Mouse (Mus musculus): ENCODE measurements around the gene F10. TPM values are rescaled to one million over a fixed set of nuclear protein-coding genes. Genes with fewer than 3 reads are reported as not detected.
A peak's percentile ranks its signal among the peaks of the same experiment; 100 is the strongest.
"Not testable (repeated sequence)": the region's sequence is repeated elsewhere in the genome, so short reads cannot be mapped to it uniquely, and the experiment has no call there.

Gene F10
- polyA plus RNA-seq, 1 experiment from 2014 or later: 0.49 TPM

- Histone ChIP-seq H3K4me3 (replicated peaks) (no peak within 1 kb of the TSS), H3K4me2 (no peak within 1 kb of the TSS), H3K9me3 (no peaks in the 10 kb centered on the region), H3K4me1 (replicated peaks) (no peaks in the 10 kb centered on the region), H3K36me3 (no peaks in the 10 kb centered on the region), H3K9ac (replicated peaks) (no peak within 1 kb of the TSS), H3K27ac (no peak within 1 kb of the TSS), H3K27me3 (no peaks in the 10 kb centered on the region)
- no peak for ATAC-seq (ENCODE audit: insufficient number of reproducible peaks, insufficient read depth, low FRiP score, low TSS enrichment, low read depth)
- WGBS: 74% methylated on average over 17 of the region's 17 CpGs
Measured at GRCm38 (mm10) chr8:13060441-13061150, 23.5 kb downstream of the F10 start, which contains the start of gene Proz. TSS of gene Proz (plus strand) at chr8:13060914.

DNA sequence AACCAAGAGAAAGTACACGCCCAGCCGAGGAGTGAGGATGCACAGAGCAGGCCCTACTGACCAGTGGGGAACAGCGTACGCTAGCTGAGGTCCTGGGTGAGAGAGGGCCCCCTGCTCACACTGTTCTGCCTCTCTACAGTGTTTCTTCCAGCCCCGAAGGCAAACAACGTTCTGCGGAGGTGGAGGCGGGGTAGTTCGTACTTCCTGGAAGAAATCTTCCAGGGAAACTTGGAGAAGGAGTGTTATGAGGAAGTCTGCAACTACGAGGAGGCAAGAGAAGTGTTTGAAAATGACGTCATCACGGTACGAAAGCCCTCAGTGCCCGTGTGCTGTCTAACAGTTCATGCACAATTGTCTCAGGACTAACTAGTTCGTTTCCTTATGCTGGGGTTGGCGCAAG, 26.0 kb downstream of the F10 start:
- ATAC-seq (ENCODE audit: insufficient number of reproducible peaks, insufficient read depth, low FRiP score, low TSS enrichment, low read depth): no peak

GRCm38 (mm10) chr8:13073255-13073654, 36.1 kb downstream of the F10 start:
- Histone ChIP-seq H3K9me3 (no peaks in the 10 kb centered on the region), H3K27me3 (no peaks in the 10 kb centered on the region), H3K27ac (no peak overlapping the region), H3K4me1 (replicated peaks) (no peaks in the 10 kb centered on the region), H3K9ac (replicated peaks) (no peak overlapping the region), H3K36me3 (peaks cover 57% of the 10 kb centered on the region), H3K4me2 (no peak overlapping the region), H3K4me3 (replicated peaks) (no peak overlapping the region)
- no peak for ATAC-seq (ENCODE audit: insufficient number of reproducible peaks, insufficient read depth, low FRiP score, low TSS enrichment, low read depth)
- WGBS: 89% methylated on average over 11 of the region's 11 CpGs

More for the DNA sequence above, 26.0 kb downstream of the F10 start:
- WGBS: 78% methylated on average over 16 of the region's 16 CpGs
- H3K9me3 ChIP-seq: no peaks in the 10 kb centered on the region
- no peak overlapping the region for H3K4me3 ChIP-seq (replicated peaks)
- no peak overlapping the region for H3K27ac ChIP-seq
- no peaks in the 10 kb centered on the region for H3K36me3 ChIP-seq
- H3K9ac ChIP-seq (replicated peaks): no peak overlapping the region
- no peak overlapping the region for H3K4me2 ChIP-seq
- no peaks in the 10 kb centered on the region for H3K4me1 ChIP-seq (replicated peaks)
- no peaks in the 10 kb centered on the region for H3K27me3 ChIP-seq

GRCm38 (mm10) chr8:13075044-13075443, 37.9 kb downstream of the F10 start:
- no peaks in the 10 kb centered on the region for H3K9me3 ChIP-seq
- no peak overlapping the region for H3K4me3 ChIP-seq (replicated peaks)
- no peaks in the 10 kb centered on the region for H3K27me3 ChIP-seq
- peaks cover 75% of the 10 kb centered on the region for H3K36me3 ChIP-seq
- H3K4me1 ChIP-seq (replicated peaks): no peaks in the 10 kb centered on the region
- no peak overlapping the region for H3K27ac ChIP-seq
- H3K4me2 ChIP-seq: no peak overlapping the region
- H3K9ac ChIP-seq (replicated peaks): no peak overlapping the region
- 95% methylated on average over 8 of the region's 8 CpGs for WGBS
- no peak for ATAC-seq (ENCODE audit: insufficient number of reproducible peaks, insufficient read depth, low FRiP score, low TSS enrichment, low read depth)

DNA sequence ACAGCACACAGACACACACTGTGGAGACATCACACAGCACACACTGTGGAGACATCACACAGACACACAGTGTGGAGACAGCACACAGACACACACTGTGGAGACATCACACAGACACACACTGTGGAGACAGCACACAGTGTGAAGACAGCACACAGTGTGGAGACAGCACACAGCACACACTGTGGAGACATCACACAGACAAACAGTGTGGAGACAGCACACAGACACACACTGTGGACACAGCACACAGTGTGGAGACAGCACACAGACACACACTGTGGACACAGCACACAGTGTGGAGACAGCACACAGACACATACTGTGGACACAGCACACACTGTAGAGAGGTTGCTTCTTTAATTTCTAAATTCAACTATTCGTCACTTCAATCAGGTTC, 38.5 kb downstream of the F10 start:
- H3K4me3 ChIP-seq (replicated peaks); H3K9ac ChIP-seq (replicated peaks); H3K27ac ChIP-seq; ATAC-seq (ENCODE audit: insufficient number of reproducible peaks, insufficient read depth, low FRiP score, low TSS enrichment, low read depth); H3K4me2 ChIP-seq; H3K4me1 ChIP-seq (replicated peaks); H3K27me3 ChIP-seq; H3K9me3 ChIP-seq: not testable (repeated sequence)
- H3K36me3 ChIP-seq: peaks cover 81% of the 10 kb centered on the region
- WGBS: 95% methylated on average over 1 of the region's 1 CpGs

DNA sequence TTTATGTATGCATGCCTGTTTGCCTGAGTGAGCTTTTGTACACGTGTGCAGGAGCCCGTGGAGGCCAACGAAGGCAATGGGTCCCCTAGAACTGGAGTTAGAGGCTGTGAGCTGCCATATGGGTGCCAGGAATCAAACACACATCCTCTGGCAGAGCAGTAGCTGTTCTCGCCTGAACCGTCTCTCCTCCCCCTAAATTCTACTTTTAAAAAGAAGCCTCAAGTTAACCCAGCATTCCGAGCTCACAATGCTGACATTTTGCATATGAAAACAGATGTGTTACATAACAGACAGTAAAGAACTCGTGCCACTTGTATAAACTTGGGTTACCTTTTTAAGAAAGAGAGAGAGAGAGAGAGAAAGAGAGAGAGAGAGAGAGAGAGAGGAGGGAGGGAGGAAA, 40.4 kb downstream of the F10 start:
- no peaks in the 10 kb centered on the region for H3K9me3 ChIP-seq
- WGBS: 87% methylated on average over 7 of the region's 7 CpGs
- no peak for ATAC-seq (ENCODE audit: insufficient number of reproducible peaks, insufficient read depth, low FRiP score, low TSS enrichment, low read depth)

GRCm38 (mm10) chr8:13104691-13105086, 67.6 kb downstream of the F10 start:
- peak overlapping the region; percentile 96 for H3K4me3 ChIP-seq (replicated peaks)
- peak; percentile 73 for ATAC-seq (ENCODE audit: insufficient number of reproducible peaks, insufficient read depth, low FRiP score, low TSS enrichment, low read depth)
- H3K27me3 ChIP-seq: no peaks in the 10 kb centered on the region
- peaks cover 31% of the 10 kb centered on the region for H3K36me3 ChIP-seq
- H3K9me3 ChIP-seq: no peaks in the 10 kb centered on the region
- peak overlapping the region; percentile 86 for H3K27ac ChIP-seq
- WGBS: under 1% methylated on average over 45 of the region's 45 CpGs
- peak overlapping the region; percentile 84 for H3K9ac ChIP-seq (replicated peaks)
- peaks cover 18% of the 10 kb centered on the region for H3K4me1 ChIP-seq (replicated peaks)
- H3K4me2 ChIP-seq: peak overlapping the region; percentile 93

More for the DNA sequence above, 40.4 kb downstream of the F10 start:
- H3K27me3 ChIP-seq: no peaks in the 10 kb centered on the region
- H3K4me3 ChIP-seq (replicated peaks): no peak overlapping the region
- H3K9ac ChIP-seq (replicated peaks): no peak overlapping the region
- no peak overlapping the region for H3K4me2 ChIP-seq
- no peaks in the 10 kb centered on the region for H3K4me1 ChIP-seq (replicated peaks)
- no peak overlapping the region for H3K27ac ChIP-seq
- peaks cover 99% of the 10 kb centered on the region for H3K36me3 ChIP-seq

DNA sequence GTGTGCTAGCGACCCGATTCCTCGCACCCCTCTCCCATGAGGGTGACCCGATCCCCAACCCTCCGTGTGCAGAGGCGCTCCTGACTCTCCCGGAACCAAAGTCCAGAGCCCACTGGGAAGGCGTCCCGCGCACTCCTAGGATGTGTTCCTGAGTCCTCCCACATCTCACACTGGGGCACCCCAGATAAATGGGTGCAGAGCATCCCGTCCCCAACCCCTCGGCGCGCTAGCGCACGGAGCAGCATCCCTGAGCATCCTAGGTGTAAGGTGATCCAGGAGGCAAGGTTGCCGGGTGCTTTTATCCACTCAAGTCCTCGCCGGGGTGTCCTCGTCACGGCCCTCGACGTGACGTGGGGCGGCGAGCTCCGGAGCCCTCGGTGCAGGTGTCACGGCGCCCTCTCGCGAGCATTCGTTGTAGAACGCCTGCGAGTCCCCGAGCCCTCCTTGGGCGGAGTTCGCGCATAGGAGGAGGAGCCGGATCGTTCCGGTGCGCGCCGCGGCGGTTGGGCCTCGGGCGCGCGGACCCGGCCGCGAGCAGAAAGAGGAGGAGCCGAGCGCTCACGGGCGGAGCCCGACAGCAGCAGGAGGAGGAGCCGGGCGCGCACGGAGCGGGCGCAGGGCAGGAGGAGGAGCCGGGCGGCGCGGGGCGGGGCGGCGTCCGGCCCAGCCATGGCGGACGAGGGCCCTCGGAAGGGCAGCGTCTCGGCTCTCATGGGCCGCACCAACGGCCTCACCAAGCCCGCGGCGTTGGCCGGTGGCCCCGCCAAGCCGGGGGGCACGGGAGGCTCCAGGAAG, 68.2 kb downstream of the F10 start, which contains the start of the genes Pcid2 and Cul4a:
Gene Pcid2 (minus strand): TSS at position 373 of the 795 bp plus-strand sequence.
Gene Cul4a (plus strand): TSS at position 535 of the 795 bp plus-strand sequence.
- Histone ChIP-seq H3K4me1 (replicated peaks) (peaks cover 18% of the 10 kb centered on the region), H3K9me3 (no peaks in the 10 kb centered on the region), H3K4me2 (peak within 1 kb of the TSS; percentile 97), H3K9ac (replicated peaks) (peak within 1 kb of the TSS; percentile 94), H3K27me3 (no peaks in the 10 kb centered on the region), H3K36me3 (peaks cover 25% of the 10 kb centered on the region), H3K27ac (peak within 1 kb of the TSS; percentile 86), H3K4me3 (replicated peaks) (peak within 1 kb of the TSS; percentile 96)
- ATAC-seq (ENCODE audit: insufficient number of reproducible peaks, insufficient read depth, low FRiP score, low TSS enrichment, low read depth): peak; percentile 90
- WGBS: under 1% methylated on average over 87 of the region's 87 CpGs

DNA sequence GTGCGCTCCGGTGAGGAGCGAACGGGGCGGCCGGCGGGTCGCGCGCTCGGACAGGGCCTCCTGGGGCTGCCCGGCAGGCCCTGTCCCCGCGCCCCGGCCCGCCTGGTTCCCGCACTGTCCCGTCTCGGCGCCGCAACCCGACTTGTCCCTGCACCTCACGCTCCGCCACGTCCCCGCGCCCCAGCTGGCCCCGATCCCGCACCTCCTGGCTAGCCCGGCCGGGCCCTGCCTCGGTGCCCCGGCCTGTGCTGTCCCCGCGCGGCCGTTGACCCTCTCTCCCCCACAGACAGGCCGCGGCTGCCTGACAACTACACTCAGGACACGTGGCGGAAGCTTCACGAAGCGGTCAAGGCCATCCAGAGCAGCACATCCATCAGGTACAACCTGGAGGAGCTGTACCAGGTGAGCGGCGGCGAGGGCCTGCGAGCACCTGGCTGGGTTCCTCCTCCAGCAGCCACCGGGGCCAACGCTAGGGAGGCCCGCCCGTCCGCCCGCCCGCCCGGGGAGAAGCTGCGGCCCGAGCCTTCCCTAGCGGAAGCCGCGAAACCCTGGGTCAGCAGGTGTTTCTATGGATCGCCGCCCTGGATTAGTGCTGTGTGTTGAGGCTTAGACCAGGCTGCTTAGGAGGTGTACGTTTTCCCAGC, 68.9 kb downstream of the F10 start:
- WGBS: under 1% methylated on average over 63 of the region's 63 CpGs
- H3K27ac ChIP-seq: peak overlapping the region; percentile 82
- ATAC-seq (ENCODE audit: insufficient number of reproducible peaks, insufficient read depth, low FRiP score, low TSS enrichment, low read depth): peak; percentile 70
- H3K9ac ChIP-seq (replicated peaks): peak overlapping the region; percentile 94
- peak overlapping the region; percentile 96 for H3K4me3 ChIP-seq (replicated peaks)
- H3K4me2 ChIP-seq: peak overlapping the region; percentile 97
- H3K9me3 ChIP-seq: no peaks in the 10 kb centered on the region
- H3K4me1 ChIP-seq (replicated peaks): peaks cover 18% of the 10 kb centered on the region
- peaks cover 23% of the 10 kb centered on the region for H3K36me3 ChIP-seq
- H3K27me3 ChIP-seq: no peaks in the 10 kb centered on the region
